Mouse (Mus musculus) bone marrow macrophage, adult 2 months (primary cell): ENCODE results near the gene Caly.

Experiments used
- CTCF ChIP-seq: IDR thresholded peaks from 2 replicates; pipeline ENCODE4 v1.5.1; 2012; ENCODE audit warnings: low read depth, mild to moderate bottlenecking, low read length, moderate library complexity
- POLR2A ChIP-seq: IDR thresholded peaks from 2 replicates; pipeline ENCODE4 v1.6.1; 2012; ENCODE audit warnings: mild to moderate bottlenecking, low read depth, low read length, borderline replicate concordance

- no peak for TF ChIP-seq POLR2A
- TF ChIP-seq CTCF = no peak
Measured at GRCm38 (mm10) chr7:140098466-140098865, 16.1 kb upstream of the Caly start.
